Mouse (Mus musculus) kidney, adult 2 months (tissue): ENCODE measurements around the gene Mettl23.

Experiments used
- CTCF ChIP-seq: fragments of 200-500 bp; conservative IDR thresholded peaks from 2 replicates; pipeline ENCODE4 v1.5.1; 2011; ENCODE audit warnings: low read depth, mild to moderate bottlenecking, control low read depth, low read length, moderate library complexity, mixed read lengths; ENCODE audit not compliant: insufficient read depth, insufficient read length
- POLR2A ChIP-seq: fragments of 200-500 bp; IDR thresholded peaks from one replicate; pipeline ENCODE4 v1.6.1; 2011; ENCODE audit warnings: low read depth, low read length, control low read depth

- TF ChIP-seq CTCF = no peak
- no peak for TF ChIP-seq POLR2A
These were observed 7.9 kb downstream of the Mettl23 start for GRCm38 (mm10) chr11:116850833-116851477.
